Mouse (Mus musculus): ENCODE measurements around the gene Gm40193.

- TF ChIP-seq CTCF (IDR thresholded peaks at IDR 0.05; ENCODE audit: control insufficient read depth, insufficient read depth, insufficient read length) = no peak
- TF ChIP-seq CEBPB (IDR thresholded peaks at IDR 0.05; ENCODE audit: low read depth) = no peak
- TF ChIP-seq MAX (IDR thresholded peaks at IDR 0.05) = no peak
Observed at GRCm38 (mm10) chr11:70562995-70563469, 30.3 kb upstream of the Gm40193 start.
